Comparison of ENCODE assay signal across 12 mouse cellular contexts in the genomic region with DNA sequence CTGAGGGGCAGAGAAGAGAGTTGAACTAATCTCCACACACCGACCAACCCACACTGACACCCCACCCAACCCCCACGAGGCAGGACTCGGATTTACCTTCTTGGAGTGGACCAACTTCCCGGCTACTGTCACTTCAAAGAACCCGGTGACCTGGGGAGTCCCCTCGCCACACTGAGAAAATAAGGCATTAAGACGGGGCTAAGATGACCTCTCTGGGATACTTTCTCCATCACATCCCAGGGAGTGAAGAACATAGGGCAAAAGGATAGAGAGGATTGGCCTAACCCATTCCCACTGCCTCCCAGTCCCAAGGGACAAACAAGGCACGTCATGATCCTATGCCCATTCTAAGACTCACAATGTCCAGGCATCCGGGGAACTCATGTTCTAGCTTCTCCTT. TPM values are rescaled to one million over a fixed set of nuclear protein-coding genes. Genes with fewer than 3 reads are reported as not detected.
DNase-seq lines count a peak whose midpoint lies in the region; ATAC-seq and TF ChIP-seq lines count a peak whose summit lies in the region.
"Had no signal": no experiment of that assay in that cellular context is flagged by ENCODE, and none has a peak within 500 bp of the region (broad histone marks: within the 10 kb centered on the region; RNA-seq: fewer than 3 reads in every experiment).

No protein-coding gene starts in this region.

- no peak for ATAC-seq in heart, embryonic 16.5 days (replicated peaks; ENCODE audit: extremely low read depth, insufficient read depth, low FRiP score)
- ATAC-seq in forebrain, postnatal 0 days, result no peak
- ATAC-seq in midbrain, embryonic 12.5 days (ENCODE audit: low FRiP score, low read depth), result no peak

- TF ChIP-seq CTCF in forebrain, postnatal 0 days (IDR thresholded peaks at IDR 0.05; ENCODE audit: low read depth), result no peak

- H3K4me3 ChIP-seq in heart, embryonic 16.5 days (ENCODE audit: low read length), result no peak overlapping the region
- H3K4me3 ChIP-seq in embryonic facial prominence, embryonic 10.5 days, result peak overlapping the region; percentile 66; the same call in 1 of the 2 replicates
- peak overlapping the region; percentile 79; the same call in 1 of the 2 replicates for H3K4me3 ChIP-seq in forebrain, postnatal 0 days (ENCODE audit: low read depth, low read length)
- H3K4me3 ChIP-seq in midbrain, embryonic 12.5 days, result peak overlapping the region; percentile 76; the same call in 1 of the 2 replicates

- DNase-seq in heart, adult 18-20 months, result no peak
- DNase-seq in embryonic facial prominence, embryonic 10.5 days (ENCODE audit: low spot score), result no peak
- no peak for DNase-seq in forebrain, postnatal 0 days
- no peak for DNase-seq in spleen, postnatal 4 days (ENCODE audit: low spot score in 2 of 2)
- no peak for DNase-seq in cerebellum, adult 8-10 months
- no peak for DNase-seq in thymus, postnatal 36 days
- DNase-seq: adrenal gland, adult 8-10 months; gastrocnemius, postnatal 25 days had no signal

- H3K27me3 ChIP-seq in heart, embryonic 16.5 days (ENCODE audit: control insufficient read depth, insufficient read depth, low read length), result no peaks in the 10 kb centered on the region
- 0 out of 2 replicates have a peak, but pooled peaks cover 12% of the 10 kb centered on the region for H3K27me3 ChIP-seq in embryonic facial prominence, embryonic 10.5 days (replicated peaks; ENCODE audit: low read depth, poor library complexity, severe bottlenecking)
- no peaks in the 10 kb centered on the region for H3K27me3 ChIP-seq in forebrain, postnatal 0 days (ENCODE audit: insufficient read depth, low read length)
- H3K27me3 ChIP-seq in midbrain, embryonic 12.5 days, result no peaks in the 10 kb centered on the region; the same call in 1 of the 2 replicates

- H3K4me1 ChIP-seq in heart, embryonic 16.5 days (ENCODE audit: control insufficient read depth, insufficient read depth, low read length), result peaks cover 16% of the 10 kb centered on the region
- peaks cover 23% of the 10 kb centered on the region for H3K4me1 ChIP-seq in embryonic facial prominence, embryonic 10.5 days
- peaks cover 17% of the 10 kb centered on the region for H3K4me1 ChIP-seq in forebrain, postnatal 0 days (ENCODE audit: insufficient read depth)
- H3K4me1 ChIP-seq in midbrain, embryonic 12.5 days, result peaks cover 20% of the 10 kb centered on the region

- H3K9ac ChIP-seq in heart, embryonic 16.5 days (ENCODE audit: low read length), result no peak overlapping the region
- no peak overlapping the region for H3K9ac ChIP-seq in forebrain, postnatal 0 days
- H3K9ac ChIP-seq in midbrain, embryonic 12.5 days (replicated peaks), result 0 out of 2 replicates have a peak overlapping the region, but pooled peaks have one; percentile 83

- peaks cover 23% of the 10 kb centered on the region for H3K36me3 ChIP-seq in heart, embryonic 16.5 days (ENCODE audit: control insufficient read depth, insufficient read depth)
- peaks cover 50% of the 10 kb centered on the region for H3K36me3 ChIP-seq in embryonic facial prominence, embryonic 10.5 days (replicated peaks)
- peaks cover 30% of the 10 kb centered on the region for H3K36me3 ChIP-seq in forebrain, postnatal 0 days (ENCODE audit: insufficient read depth)
- H3K36me3 ChIP-seq in midbrain, embryonic 12.5 days, result peaks cover 40% of the 10 kb centered on the region

- WGBS in heart, embryonic 16.5 days, result 94% methylated on average over 9 of the region's 9 CpGs
- WGBS in embryonic facial prominence, embryonic 10.5 days, result 95% methylated on average over 9 of the region's 9 CpGs
- WGBS in forebrain, postnatal 0 days, result 96% methylated on average over 9 of the region's 9 CpGs
- 96% methylated on average over 9 of the region's 9 CpGs for WGBS in midbrain, embryonic 12.5 days

- peak overlapping the region; percentile 88; the same call in 1 of the 2 replicates for H3K4me2 ChIP-seq in heart, embryonic 16.5 days (ENCODE audit: low read depth, low read length)
- H3K4me2 ChIP-seq in forebrain, postnatal 0 days (ENCODE audit: low read depth), result peak overlapping the region; percentile 67
- peak overlapping the region; percentile 92 for H3K4me2 ChIP-seq in midbrain, embryonic 12.5 days (replicated peaks)

- no peaks in the 10 kb centered on the region for H3K9me3 ChIP-seq in heart, embryonic 16.5 days (replicated peaks; ENCODE audit: control insufficient read depth, low read length)
- H3K9me3 ChIP-seq in embryonic facial prominence, embryonic 10.5 days, result no peaks in the 10 kb centered on the region; the same call in 1 of the 2 replicates
- H3K9me3 ChIP-seq in forebrain, postnatal 0 days (ENCODE audit: low read length), result no peaks in the 10 kb centered on the region
- H3K9me3 ChIP-seq in midbrain, embryonic 12.5 days, result no peaks in the 10 kb centered on the region

- H3K27ac ChIP-seq in heart, embryonic 16.5 days (ENCODE audit: low read length), result no peak overlapping the region
- no peak overlapping the region for H3K27ac ChIP-seq in embryonic facial prominence, embryonic 10.5 days (replicated peaks)
- H3K27ac ChIP-seq in forebrain, postnatal 0 days (ENCODE audit: low read depth, low read length), result no peak overlapping the region
- H3K27ac ChIP-seq in midbrain, embryonic 12.5 days (replicated peaks), result no peak overlapping the region

RNA-seq across cellular contexts. Expression of a gene that starts 2.3 kb away (rescaled TPM):
- 654 and 659 TPM in 2 replicates for polyA plus RNA-seq in heart, embryonic 16.5 days (2015; fragmentation: Nextera tagmentation; extraction: Ambion mirVana)
- 100 to 1,000 TPM; 181 to 202 TPM for total RNA-seq in heart, adult 18-20 months (2021)
- 756 and 839 TPM in 2 replicates for polyA plus RNA-seq in embryonic facial prominence, embryonic 10.5 days (2016; fragmentation: Nextera tagmentation; extraction: Ambion mirVana)
- 813 and 1,238 TPM in 2 replicates for total RNA-seq in forebrain, postnatal 0 days (2014; rRNA removed)
- polyA plus RNA-seq in forebrain, postnatal 0 days (2015; fragmentation: Nextera tagmentation; extraction: Ambion mirVana), result 2,478 and 2,732 TPM in 2 replicates
- 1,059 and 1,095 TPM in 2 replicates for polyA plus RNA-seq in midbrain, embryonic 12.5 days (2016; fragmentation: Nextera tagmentation; extraction: Ambion mirVana)

RNA-seq across cellular contexts. Expression of a gene that starts 25.9 kb away (rescaled TPM):
- polyA plus RNA-seq in heart, embryonic 16.5 days (2015; fragmentation: Nextera tagmentation; extraction: Ambion mirVana), result 128 and 154 TPM in 2 replicates
- 100 to 1,000 TPM; 134 to 143 TPM for total RNA-seq in heart, adult 18-20 months (2021)
- 180 and 185 TPM in 2 replicates for polyA plus RNA-seq in embryonic facial prominence, embryonic 10.5 days (2016; fragmentation: Nextera tagmentation; extraction: Ambion mirVana)
- 117 and 189 TPM in 2 replicates for total RNA-seq in forebrain, postnatal 0 days (2014; rRNA removed)
- 143 and 154 TPM in 2 replicates for polyA plus RNA-seq in forebrain, postnatal 0 days (2015; fragmentation: Nextera tagmentation; extraction: Ambion mirVana)
- polyA plus RNA-seq in midbrain, embryonic 12.5 days (2016; fragmentation: Nextera tagmentation; extraction: Ambion mirVana), result 162 and 183 TPM in 2 replicates

RNA-seq across cellular contexts. Expression of a gene that starts 37.5 kb away (rescaled TPM):
- polyA plus RNA-seq in heart, embryonic 16.5 days (2015; fragmentation: Nextera tagmentation; extraction: Ambion mirVana), result not detected in 2 replicates
- total RNA-seq in heart, adult 18-20 months (2021), result not detected
- polyA plus RNA-seq in embryonic facial prominence, embryonic 10.5 days (2016; fragmentation: Nextera tagmentation; extraction: Ambion mirVana), result not detected in 2 replicates
- total RNA-seq in forebrain, postnatal 0 days (2014; rRNA removed), result not detected in 2 replicates
- polyA plus RNA-seq in forebrain, postnatal 0 days (2015; fragmentation: Nextera tagmentation; extraction: Ambion mirVana), result not detected in 2 replicates
- polyA plus RNA-seq in midbrain, embryonic 12.5 days (2016; fragmentation: Nextera tagmentation; extraction: Ambion mirVana), result 0.51 and 0.73 TPM in 2 replicates
- total RNA-seq: adrenal gland, adult 8-10 months; gastrocnemius, postnatal 25 days had no signal
- polyA plus RNA-seq: spleen, adult 2 months had no signal

RNA-seq across cellular contexts. Expression of a gene that starts 40.2 kb away (rescaled TPM):
- polyA plus RNA-seq in heart, embryonic 16.5 days (2015; fragmentation: Nextera tagmentation; extraction: Ambion mirVana), result not detected in 2 replicates
- total RNA-seq in heart, adult 18-20 months (2021), result not detected
- 0.11 and 0.13 TPM in 2 replicates for polyA plus RNA-seq in embryonic facial prominence, embryonic 10.5 days (2016; fragmentation: Nextera tagmentation; extraction: Ambion mirVana)
- total RNA-seq in forebrain, postnatal 0 days (2014; rRNA removed), result 1.2 and 1.9 TPM in 2 replicates
- polyA plus RNA-seq in forebrain, postnatal 0 days (2015; fragmentation: Nextera tagmentation; extraction: Ambion mirVana), result 0.05 and 0.25 TPM in 2 replicates
- 0.58 and 0.94 TPM in 2 replicates for polyA plus RNA-seq in midbrain, embryonic 12.5 days (2016; fragmentation: Nextera tagmentation; extraction: Ambion mirVana)
- total RNA-seq: adrenal gland, adult 8-10 months; CH12.LX; gastrocnemius, postnatal 25 days had no signal
- polyA plus RNA-seq: spleen, adult 2 months had no signal

RNA-seq across cellular contexts. Expression of a gene that starts 47.4 kb away (rescaled TPM):
- 61.8 and 66.7 TPM in 2 replicates for polyA plus RNA-seq in heart, embryonic 16.5 days (2015; fragmentation: Nextera tagmentation; extraction: Ambion mirVana)
- total RNA-seq in heart, adult 18-20 months (2021), result 10 to 100 TPM; 65.8 to 77.3 TPM
- 11.6 and 13.8 TPM in 2 replicates for polyA plus RNA-seq in embryonic facial prominence, embryonic 10.5 days (2016; fragmentation: Nextera tagmentation; extraction: Ambion mirVana)
- 3.1 and 3.5 TPM in 2 replicates for total RNA-seq in forebrain, postnatal 0 days (2014; rRNA removed)
- polyA plus RNA-seq in forebrain, postnatal 0 days (2015; fragmentation: Nextera tagmentation; extraction: Ambion mirVana), result 4.4 and 5.0 TPM in 2 replicates
- polyA plus RNA-seq in midbrain, embryonic 12.5 days (2016; fragmentation: Nextera tagmentation; extraction: Ambion mirVana), result 7.0 and 8.5 TPM in 2 replicates
